Mouse (Mus musculus): Measurements from ENCODE around the gene Smyd4.

Gene Smyd4

DNA sequence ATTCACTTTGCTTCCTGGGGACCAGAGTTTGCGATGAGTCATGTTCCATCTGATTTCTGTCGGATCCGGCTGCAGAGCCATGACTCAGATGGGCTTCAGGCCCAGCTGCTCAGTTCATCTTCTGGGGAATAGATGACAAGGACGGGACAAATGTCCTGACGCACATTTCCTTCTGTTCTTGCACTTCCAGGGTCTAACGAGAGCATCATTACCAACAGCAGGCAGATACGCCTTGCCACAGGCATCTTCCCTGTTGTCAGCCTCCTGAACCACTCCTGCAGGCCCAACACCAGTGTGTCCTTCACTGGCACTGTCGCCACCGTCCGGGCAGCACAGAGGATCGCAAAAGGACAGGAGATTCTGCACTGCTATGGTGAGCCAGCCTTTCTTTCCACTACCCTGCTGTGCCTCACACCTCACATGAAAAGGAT lies 51.2 kb downstream of the Smyd4 start:
- ChIA-PET CTCF (no interaction called here), POLR2A (interaction anchor here in 3 of 4 experiments (1.0 to 1.9 kb wide), 5 partner anchors 15 to 87 kb away, joined by 3 to 7 read pairs (median 4); partner anchors contain the start of genes Prpf8 (in 1 of the 3) and Tlcd2 (in 1 of the 3))

DNA sequence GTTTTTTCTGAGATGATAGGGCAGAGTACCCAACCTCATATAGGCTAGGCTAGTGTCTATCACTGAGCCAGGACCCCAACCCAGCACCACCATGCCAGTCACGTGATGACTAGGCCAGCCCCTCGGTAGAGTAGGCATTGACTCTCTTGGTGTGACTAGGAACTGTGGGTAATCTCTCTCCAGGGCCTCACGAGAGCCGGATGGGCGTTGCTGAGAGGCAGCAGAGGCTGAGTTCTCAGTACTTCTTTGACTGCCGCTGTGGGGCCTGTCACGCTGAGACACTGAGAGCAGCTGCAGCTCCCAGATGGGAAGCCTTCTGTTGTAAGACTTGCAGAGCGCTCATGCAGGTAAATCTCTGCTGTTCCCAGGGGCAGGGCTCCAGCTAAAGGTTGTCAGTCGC lies 51.9 kb downstream of the Smyd4 start:
- CTCF ChIA-PET, result interaction anchor here in 1 of 4 experiments (0.5 to 0.7 kb wide), 2 partner anchors 190 to 208 kb away, joined by 3 to 4 read pairs; no protein-coding TSS in a partner anchor
- POLR2A ChIA-PET, result interaction anchor here (0.6 to 1.9 kb wide), 14 partner anchors 9 to 110 kb away, joined by 3 to 7 read pairs (median 4); partner anchors contain the start of genes Prpf8 (in 2 of the 4), Rilp (in 1 of the 4), Rpa1 (in 1 of the 4) and Smyd4 (in 1 of the 4)

DNA sequence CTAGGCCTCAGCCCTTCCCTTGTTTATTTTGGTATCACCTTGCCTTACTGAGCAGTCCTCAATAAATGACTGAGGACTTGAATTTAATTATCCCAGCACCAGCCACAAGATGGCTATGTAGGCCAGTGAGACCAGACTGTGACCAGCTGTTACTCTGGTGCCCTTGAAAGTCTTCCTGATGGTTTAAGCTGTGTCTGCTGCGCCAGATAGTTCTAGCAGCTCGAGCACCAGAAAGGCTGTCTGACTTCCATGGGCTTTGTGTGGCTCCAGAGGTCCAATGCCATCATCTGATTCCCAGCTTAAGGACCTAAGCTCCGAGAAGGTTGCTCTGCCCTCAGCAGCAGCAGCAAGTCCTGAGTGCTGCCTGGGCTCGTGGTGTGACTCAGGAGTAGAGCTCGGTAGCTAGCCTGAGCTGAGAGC lies 54.0 kb downstream of the Smyd4 start:
- CTCF ChIA-PET, result interaction anchor here in 3 of 4 experiments (0.6 to 2.3 kb wide), 12 partner anchors 51 to 232 kb away, joined by 3 to 15 read pairs (median 4); partner anchors contain the start of genes Rilp (in 2 of the 3) and Wdr81 (in 1 of the 3)

DNA sequence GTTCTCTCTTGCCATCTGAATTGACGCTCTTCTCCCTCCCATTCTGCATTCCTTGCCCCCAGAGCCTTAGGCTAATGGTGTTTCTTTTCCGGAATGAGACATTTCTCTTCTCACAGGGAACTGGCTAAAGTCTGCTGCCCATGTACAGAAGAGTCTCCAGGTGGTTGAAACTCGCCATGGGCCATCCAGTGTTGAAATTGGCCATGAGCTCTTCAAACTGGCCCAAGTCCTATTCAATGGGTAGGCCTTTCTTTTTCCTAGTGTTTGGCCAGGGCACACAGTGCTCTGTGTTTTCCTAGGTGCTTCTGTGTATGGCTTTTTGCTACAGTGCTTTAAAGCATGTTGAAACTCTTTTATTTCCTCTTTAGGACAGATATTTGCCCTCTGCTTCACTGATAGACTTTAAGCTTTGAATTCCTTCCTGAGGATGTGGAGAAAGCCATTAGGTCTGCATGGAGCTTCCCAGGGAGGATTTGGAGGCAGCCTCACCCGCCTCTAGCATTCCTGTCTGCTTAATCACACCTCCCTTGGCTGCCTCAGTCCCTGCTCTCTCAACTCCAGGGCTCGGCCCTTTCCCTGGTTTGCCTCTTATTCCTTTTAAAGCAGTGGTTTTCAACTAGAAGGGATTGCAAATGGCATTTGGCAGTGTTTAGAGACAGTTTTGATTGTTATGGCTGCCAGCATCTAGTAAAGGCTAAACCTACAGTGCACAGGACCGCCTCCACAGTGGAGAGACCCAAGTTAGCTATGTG lies 55.2 kb downstream of the Smyd4 start:
- CTCF ChIA-PET, result interaction anchor here in 1 of 4 experiments (0.6 to 2.3 kb wide), 7 partner anchors 25 to 235 kb away, joined by 3 to 15 read pairs (median 3); partner anchors contain the start of genes Ovca2 and Rilp
- POLR2A ChIA-PET, result interaction anchor here in 2 of 4 experiments (0.6 to 2.3 kb wide), 6 partner anchors 9 to 107 kb away, joined by 3 to 7 read pairs (median 3); partner anchors contain the start of gene Rilp (in 1 of the 2)

More for the DNA sequence above, 54.0 kb downstream of the Smyd4 start:
- POLR2A ChIA-PET, result interaction anchor here (0.6 to 2.3 kb wide), 18 partner anchors 8 to 680 kb away, joined by 3 to 8 read pairs (median 4); partner anchors contain the start of genes Rilp (in 2 of the 4), Tlcd2 (in 2 of the 4), Rpa1 (in 1 of the 4) and Rtn4rl1 (in 1 of the 4)

DNA sequence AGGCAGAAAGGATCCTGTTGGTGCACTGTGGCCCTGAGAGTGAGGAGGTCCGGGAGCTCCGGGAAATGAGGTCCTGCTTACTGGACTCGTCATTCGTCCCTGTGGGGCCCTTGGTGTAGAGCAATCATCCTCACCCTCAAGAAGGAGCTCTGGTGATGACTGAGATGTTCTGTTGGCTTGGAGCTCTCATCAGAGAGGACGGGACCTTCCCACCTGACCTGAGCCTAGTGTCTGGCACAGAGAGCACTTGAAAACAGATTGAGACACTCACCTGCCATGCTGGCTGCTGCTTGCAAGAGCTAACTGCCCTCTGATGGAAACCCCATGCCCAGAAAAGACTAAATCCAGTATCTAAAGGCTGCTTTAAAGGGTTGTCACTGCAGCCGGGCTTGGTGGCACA lies 56.6 kb downstream of the Smyd4 start:
- POLR2A ChIA-PET, result no interaction called here
- CTCF ChIA-PET, result interaction anchor here in 1 of 4 experiments (1.0 to 1.4 kb wide), 3 partner anchors 24 to 226 kb away, joined by 3 to 6 read pairs (median 4); partner anchors contain the start of gene Ovca2

DNA sequence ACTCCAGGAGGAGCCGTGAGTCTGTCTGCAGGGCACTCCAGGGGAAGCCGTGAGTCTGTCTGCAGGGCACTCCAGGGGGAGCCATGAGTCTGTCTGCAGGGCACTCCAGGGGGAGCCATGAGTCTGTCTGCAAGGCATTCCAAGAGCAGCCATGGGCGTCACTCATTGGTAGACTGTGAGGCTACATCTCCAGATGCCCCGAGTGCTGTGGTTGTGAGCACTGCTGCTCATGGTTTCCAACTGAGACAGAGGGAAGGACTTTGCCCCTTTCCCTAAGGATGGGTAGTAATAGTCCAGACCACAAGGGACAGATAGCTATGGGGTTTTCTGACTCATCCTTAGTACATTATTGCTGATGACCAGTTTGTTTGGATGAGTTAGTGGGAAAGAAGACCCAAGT lies 57.9 kb downstream of the Smyd4 start:
- ChIA-PET CTCF (interaction anchor here in 3 of 4 experiments (0.6 to 2.0 kb wide), 13 partner anchors 9 to 321 kb away, joined by 3 to 8 read pairs (median 3); partner anchors contain the start of genes Rilp (in 1 of the 3) and Rtn4rl1 (in 1 of the 3)), POLR2A (interaction anchor here in 1 of 4 experiments (0.9 to 1.6 kb wide), 4 partner anchors 20 to 181 kb away, joined by 3 to 4 read pairs (median 3); partner anchors contain the start of genes Prpf8 and Wdr81)

DNA sequence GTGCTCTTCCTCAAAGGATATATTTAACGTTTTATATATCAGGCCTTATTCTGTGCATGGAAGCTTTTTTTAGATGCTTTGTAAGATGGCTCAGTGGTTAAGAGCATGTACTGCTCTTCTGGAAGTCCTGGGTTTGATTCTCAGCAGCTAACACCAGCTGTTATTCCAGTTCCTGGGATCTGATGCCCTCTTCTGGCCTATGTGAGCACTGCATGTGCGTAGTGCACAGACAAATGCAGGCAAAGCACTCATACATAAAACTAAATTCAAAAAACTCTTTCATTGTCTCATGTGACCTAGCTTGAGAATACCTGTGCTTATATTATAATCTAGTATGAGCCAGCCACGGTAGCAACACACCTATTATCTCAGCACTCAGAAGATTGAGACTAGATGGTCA lies 58.6 kb downstream of the Smyd4 start:
- CTCF ChIA-PET, result interaction anchor here (0.5 to 2.0 kb wide), 49 partner anchors 9 to 1049 kb away, joined by 3 to 10 read pairs (median 3); partner anchors contain the start of genes Rilp (in 2 of the 4), Rtn4rl1 (in 2 of the 4), Serpinf1 (in 1 of the 4) and Serpinf2 (in 1 of the 4)
- POLR2A ChIA-PET, result interaction anchor here in 2 of 4 experiments (0.6 to 1.9 kb wide), 12 partner anchors 15 to 236 kb away, joined by 3 to 8 read pairs (median 4); partner anchors contain the start of genes Tlcd2 (in 2 of the 2), Prpf8 (in 1 of the 2), Serpinf1 (in 1 of the 2) and Wdr81 (in 1 of the 2)

DNA sequence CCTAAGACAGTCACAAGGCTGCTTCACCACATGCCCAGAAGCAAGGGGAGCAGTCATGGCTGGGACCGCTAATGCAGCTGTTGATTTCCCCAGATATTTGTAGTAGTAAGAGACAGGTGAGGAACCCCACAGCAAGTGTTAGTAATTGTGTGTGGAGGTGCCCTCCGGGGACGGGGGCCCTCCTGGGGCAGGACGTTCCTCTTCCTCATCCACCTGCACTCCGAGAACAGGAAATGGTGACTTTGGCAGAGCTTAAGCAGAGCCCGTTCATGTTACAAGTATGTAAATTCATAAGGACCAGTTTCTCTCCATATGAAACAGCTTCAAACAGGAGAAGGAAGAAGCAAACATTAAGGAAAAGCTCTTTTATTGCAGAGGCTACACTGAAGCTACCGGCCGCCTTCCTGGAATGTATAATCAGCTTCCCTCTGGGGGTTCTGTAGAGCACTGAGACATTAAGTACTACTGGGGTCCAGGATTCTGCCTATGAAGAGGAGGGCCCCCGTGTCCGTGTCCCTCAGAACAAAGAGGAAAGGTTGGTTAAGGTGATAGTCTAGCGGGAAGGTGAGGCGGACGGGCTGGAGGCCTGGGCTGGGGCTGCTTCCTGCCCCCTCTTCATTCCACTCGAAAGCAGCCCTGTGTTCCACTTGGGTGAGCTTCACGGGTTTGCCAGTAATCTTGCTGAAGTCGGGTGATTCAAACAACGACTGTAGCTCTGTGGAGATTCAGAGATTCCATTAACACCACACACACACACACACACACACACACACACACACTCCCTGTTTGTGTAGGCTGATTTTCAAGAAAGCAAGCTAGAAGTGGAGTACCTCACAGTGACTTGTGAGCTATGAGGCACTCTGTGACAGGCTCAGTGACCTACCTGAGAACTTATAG lies 61.7 kb downstream of the Smyd4 start:
- CTCF ChIA-PET, result interaction anchor here in 3 of 4 experiments (0.6 to 1.5 kb wide), 5 partner anchors 28 to 365 kb away, joined by 3 to 4 read pairs (median 3); no protein-coding TSS in a partner anchor
- POLR2A ChIA-PET, result interaction anchor here (0.5 to 1.4 kb wide), 17 partner anchors 8 to 553 kb away, joined by 3 to 13 read pairs (median 3); partner anchors contain the start of genes Prpf8 (in 1 of the 4), Rpa1 (in 1 of the 4), Smyd4 (in 1 of the 4) and Srr (in 1 of the 4)

DNA sequence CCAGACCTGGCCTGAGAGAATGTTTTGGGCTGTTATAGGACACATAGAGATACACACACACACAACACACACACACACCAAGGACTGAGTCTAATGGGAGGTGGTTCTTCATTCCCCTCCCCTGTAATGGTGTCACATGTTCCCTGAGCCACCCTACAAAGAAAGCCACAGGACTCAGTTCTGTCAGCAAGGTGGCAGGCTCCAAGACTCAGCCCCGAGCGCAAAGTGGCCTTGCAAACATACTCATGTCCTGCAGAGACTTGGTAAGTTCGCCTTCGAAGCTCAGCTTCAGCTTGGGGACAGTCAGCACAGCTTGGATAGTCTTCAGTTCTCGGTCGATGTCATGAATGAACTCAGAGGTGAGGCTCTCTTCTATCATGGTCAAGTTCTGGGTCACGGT lies 62.4 kb downstream of the Smyd4 start:
- ChIA-PET POLR2A (interaction anchor here in 3 of 4 experiments (0.6 to 1.4 kb wide), 6 partner anchors 8 to 484 kb away, joined by 3 to 7 read pairs (median 4); partner anchors contain the start of genes Srr (in 1 of the 3) and Tlcd2 (in 1 of the 3)), CTCF (interaction anchor here in 3 of 4 experiments (0.6 to 1.5 kb wide), 3 partner anchors 29 to 120 kb away, joined by 3 to 4 read pairs (median 3); no protein-coding TSS in a partner anchor)

DNA sequence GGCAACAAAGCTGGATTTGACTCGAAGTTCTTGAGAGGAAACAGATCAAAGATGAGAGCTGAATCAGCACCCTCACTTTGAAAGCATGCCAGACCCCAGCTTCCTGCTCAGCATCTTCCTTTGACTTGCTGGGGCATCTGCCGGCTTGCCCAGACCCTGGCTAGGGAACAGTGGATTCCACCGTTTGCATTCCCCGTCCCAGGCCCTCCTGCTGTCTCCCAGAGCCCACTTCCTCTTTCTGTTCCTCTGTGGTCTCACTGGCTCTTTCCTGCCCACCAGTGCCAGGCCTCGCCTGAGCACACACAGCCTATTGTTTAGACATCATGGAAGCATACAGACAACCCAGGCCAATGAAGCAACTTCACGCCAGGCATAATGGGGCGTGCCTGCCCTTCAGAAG lies 66.9 kb downstream of the Smyd4 start:
- POLR2A ChIA-PET, result interaction anchor here in 2 of 4 experiments (0.5 to 1.6 kb wide), 7 partner anchors 11 to 198 kb away, joined by 3 to 5 read pairs (median 4); partner anchors contain the start of genes Rilp (in 1 of the 2) and Tlcd2 (in 1 of the 2)
- CTCF ChIA-PET, result interaction anchor here in 2 of 4 experiments (0.7 to 1.8 kb wide), 2 partner anchors 8 kb away, joined by 3 to 7 read pairs; no protein-coding TSS in a partner anchor

DNA sequence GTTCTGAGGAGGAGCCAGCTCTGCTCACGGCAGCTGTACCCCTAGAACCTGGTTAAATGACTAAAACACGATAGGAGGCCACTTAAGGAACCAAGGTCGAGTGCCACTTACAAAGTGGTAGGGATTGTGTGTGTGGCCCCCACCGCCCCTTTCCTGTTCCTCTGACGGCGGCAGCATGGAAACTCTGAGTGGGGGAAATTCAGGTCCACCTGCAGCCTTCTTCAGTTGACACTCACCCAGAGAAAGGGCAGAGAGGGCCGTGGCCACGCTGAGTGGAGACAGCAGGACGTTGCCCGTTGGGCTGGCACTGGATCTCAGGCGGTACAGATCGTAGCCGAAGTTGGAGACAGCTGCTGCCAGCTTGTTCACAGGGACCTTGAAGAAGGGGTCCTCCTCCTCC lies 67.8 kb downstream of the Smyd4 start:
- POLR2A ChIA-PET, result interaction anchor here in 2 of 4 experiments (0.8 to 1.6 kb wide), 6 partner anchors 12 to 95 kb away, joined by 3 to 5 read pairs (median 4); partner anchors contain the start of genes Rilp (in 1 of the 2) and Tlcd2 (in 1 of the 2)

DNA sequence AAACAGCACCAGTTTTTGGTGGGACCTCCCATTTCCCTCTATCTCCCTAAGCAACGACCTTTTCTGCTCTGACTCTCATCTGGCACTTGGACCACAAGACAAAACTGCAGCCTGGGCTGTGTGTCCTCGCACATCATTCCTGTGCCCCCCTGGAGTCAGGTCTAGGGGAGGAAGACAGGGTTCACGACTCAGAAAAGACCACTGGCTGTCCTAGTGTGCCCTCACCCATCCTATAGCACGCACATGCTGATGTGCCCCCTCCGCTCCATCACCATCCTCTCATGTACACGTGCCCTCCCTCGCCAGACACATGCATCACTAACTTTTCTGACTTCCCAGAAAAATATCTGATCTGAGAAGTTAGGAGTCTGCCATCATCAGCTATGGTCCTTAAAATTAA lies 71.8 kb downstream of the Smyd4 start:
- ChIA-PET CTCF (no interaction called here), POLR2A (no interaction called here)

More for the DNA sequence above, 67.8 kb downstream of the Smyd4 start:
- CTCF ChIA-PET, result interaction anchor here in 1 of 4 experiments (1.8 kb wide), 1 partner anchor 9 kb away, joined by 7 read pairs; no protein-coding TSS in a partner anchor

DNA sequence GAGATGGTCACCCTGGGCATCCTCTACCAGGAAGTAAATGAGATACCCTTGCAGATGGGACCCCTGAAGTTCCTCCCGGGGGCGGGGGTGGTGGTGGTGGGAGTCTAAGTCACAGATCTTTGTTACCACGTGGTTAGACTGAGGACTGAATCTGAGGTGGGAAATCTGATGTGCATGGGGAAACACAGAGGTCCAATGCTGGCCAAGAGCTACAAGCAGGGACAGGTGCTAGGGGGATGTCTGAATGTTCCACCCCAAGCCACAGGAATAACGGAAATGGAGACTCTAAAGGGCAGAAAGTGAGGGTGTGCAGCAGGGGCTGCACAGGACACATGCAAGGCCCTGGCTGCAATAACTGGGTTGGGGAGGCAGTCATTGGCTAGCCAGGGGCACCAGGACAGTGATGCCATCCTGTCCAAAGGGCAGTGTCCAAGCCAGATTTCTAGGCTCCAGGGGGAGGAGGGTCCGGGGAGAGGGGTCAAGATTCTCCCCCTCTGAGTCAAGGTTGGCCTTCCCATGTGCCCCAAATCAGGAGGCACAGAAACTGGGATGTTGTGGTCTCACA lies 72.7 kb downstream of the Smyd4 start:
- ChIA-PET POLR2A (interaction anchor here in 1 of 4 experiments (0.5 to 2.6 kb wide), 5 partner anchors 9 to 251 kb away, joined by 3 to 10 read pairs (median 3); no protein-coding TSS in a partner anchor), CTCF (interaction anchor here in 1 of 4 experiments (1.7 kb wide), 1 partner anchor 13 kb away, joined by 6 read pairs; no protein-coding TSS in a partner anchor)

DNA sequence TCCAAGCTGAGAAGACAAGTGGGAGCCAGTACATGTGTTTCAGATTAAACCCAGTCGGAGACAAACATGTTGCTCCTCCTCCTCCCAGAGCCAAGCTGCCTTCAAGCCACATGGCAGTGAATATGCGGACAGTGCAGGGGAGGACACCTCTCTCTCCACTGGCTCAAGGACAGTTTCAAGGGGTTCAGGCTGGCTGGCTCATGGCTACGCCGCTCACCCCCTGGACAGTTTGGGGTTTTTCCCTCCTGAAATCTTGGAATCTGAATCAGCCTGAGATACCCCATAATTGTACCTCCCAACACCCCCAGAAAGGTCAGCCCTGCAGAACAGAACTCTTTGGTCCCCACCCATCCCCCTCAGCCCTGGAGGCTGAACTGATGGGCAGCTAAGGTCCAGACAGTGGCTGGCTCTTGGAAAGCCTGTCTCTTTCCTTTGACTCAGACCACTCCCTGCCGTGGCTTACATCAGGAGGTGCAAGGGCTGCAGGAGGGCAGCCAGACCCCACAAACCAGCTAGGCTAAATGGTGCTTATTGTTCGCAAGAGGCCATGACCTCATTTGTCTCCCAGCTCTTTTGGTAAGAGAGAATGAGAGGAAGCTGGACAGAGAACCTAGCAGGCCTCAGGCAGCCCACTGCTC lies 73.3 kb downstream of the Smyd4 start:
- ChIA-PET POLR2A (interaction anchor here in 3 of 4 experiments (0.5 to 2.6 kb wide), 15 partner anchors 8 to 251 kb away, joined by 3 to 10 read pairs (median 4); partner anchors contain the start of genes Rilp (in 2 of the 3), Tlcd2 (in 1 of the 3) and Wdr81 (in 1 of the 3)), CTCF (interaction anchor here in 2 of 4 experiments (0.7 to 2.7 kb wide), 3 partner anchors 13 to 36 kb away, joined by 3 to 9 read pairs (median 6); no protein-coding TSS in a partner anchor)

DNA sequence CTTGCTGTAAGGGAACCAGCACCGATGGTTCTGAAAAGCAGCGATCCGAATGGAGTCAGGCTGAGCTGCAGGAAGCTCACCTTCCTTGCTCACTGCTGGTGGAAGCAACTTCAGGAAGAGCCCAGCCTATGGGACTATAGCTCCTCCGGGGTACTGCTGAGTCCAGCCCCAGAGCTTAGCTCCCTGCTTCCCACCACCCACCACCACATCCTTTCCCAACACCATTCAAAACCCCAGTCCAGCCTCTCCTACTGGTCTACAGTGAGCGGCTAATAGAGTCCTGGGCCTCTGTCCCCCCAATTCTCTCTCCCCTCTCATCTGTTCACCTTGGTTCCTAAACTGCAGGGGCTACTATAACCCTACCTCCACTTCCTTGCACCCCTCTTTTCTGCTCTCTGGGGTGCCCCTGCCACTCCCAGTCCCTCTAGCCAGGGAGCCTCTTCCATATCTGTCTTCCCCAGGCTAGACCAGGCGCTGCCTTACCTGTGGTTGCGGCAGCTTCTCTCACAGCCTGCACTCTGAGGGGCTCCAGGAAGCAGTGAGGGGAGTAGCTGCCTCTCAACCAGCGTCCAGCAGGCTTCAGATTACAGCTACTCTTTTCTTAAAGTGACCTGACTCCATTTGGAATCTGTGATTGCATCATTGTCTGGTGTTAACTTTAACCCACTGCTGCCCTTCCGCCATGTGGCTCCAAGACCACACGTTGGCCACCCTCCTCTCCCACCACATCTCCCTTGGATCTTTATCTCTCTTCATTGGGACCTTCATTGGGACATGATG lies 74.0 kb downstream of the Smyd4 start, which contains the start of gene Serpinf1:
Gene Serpinf1, minus strand, starts transcription at position 689 of the 780 bp plus-strand sequence.
- ChIA-PET POLR2A (interaction anchor here in 3 of 4 experiments (0.6 to 2.6 kb wide), 18 partner anchors 10 to 395 kb away, joined by 3 to 10 read pairs (median 4); partner anchors contain the start of genes Rilp (in 2 of the 3), Prpf8 (in 1 of the 3), Tlcd2 (in 1 of the 3) and Wdr81 (in 1 of the 3)), CTCF (interaction anchor here (0.5 to 2.7 kb wide), 5 partner anchors 12 to 137 kb away, joined by 3 to 9 read pairs (median 6); no protein-coding TSS in a partner anchor)
